Mouse (Mus musculus): ENCODE results near the gene Tsc22d2. TPM values are rescaled to one million over a fixed set of nuclear protein-coding genes. Genes with fewer than 3 reads are reported as not detected.

The Tsc22d2 gene
- polyA plus RNA-seq, 1 experiment, result 16.7 TPM

DNA sequence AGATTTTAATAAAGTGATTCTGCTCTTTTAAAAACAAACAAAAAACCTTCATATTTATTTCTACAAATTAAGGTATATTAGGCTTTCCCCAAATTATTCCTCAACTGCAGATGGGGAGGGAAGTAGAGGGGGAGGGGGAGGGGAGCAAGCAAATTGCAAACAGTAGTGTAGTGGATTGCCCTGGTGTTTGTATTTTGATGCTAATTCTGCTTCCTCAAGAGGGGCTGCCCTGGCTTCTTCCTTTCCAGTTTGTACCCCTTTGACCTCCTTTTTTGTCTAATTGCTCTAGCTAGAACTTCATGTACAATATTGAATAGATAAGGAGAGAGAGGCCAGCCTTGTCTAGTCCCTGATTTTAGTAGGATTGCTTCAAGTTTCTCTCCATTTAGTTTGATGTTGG lies 90.2 kb downstream of the Tsc22d2 start:
- Histone ChIP-seq H3K4me1 (ENCODE audit: control insufficient read depth, insufficient read depth, low read length) (no peaks in the 10 kb centered on the region), H3K27ac (ENCODE audit: control insufficient read depth, insufficient read depth, low read depth, low read length) (no peak overlapping the region), H3K27me3 (ENCODE audit: control insufficient read depth, insufficient read depth, low read length) (no peaks in the 10 kb centered on the region), H3K4me3 (ENCODE audit: control insufficient read depth, low read depth, low read length) (no peak overlapping the region), H3K36me3 (ENCODE audit: control insufficient read depth, insufficient read depth, low read length) (no peaks in the 10 kb centered on the region)
- TF ChIP-seq CTCF (IDR thresholded peaks at IDR 0.05; ENCODE audit: control insufficient read depth, insufficient read depth, insufficient replicate concordance, low read depth, low read length) (no peak), POLR2A (IDR thresholded peaks at IDR 0.05; ENCODE audit: control insufficient read depth, low read depth, low read length) (no peak)

- Histone ChIP-seq H3K36me3 (ENCODE audit: control insufficient read depth, insufficient read depth, low read length) (no peaks in the 10 kb centered on the region), H3K27me3 (ENCODE audit: control insufficient read depth, insufficient read depth, low read length) (no peaks in the 10 kb centered on the region), H3K4me1 (ENCODE audit: control insufficient read depth, insufficient read depth, low read length) (no peaks in the 10 kb centered on the region), H3K4me3 (ENCODE audit: control insufficient read depth, low read depth, low read length) (no peak overlapping the region), H3K27ac (ENCODE audit: control insufficient read depth, insufficient read depth, low read depth, low read length) (peak overlapping the region; percentile 58; the same call in 1 of the 2 replicates)
- no peak for TF ChIP-seq POLR2A (IDR thresholded peaks at IDR 0.05; ENCODE audit: control insufficient read depth, low read depth, low read length)
- no peak for TF ChIP-seq CTCF (IDR thresholded peaks at IDR 0.05; ENCODE audit: control insufficient read depth, insufficient read depth, insufficient replicate concordance, low read depth, low read length)
Measured at GRCm38 (mm10) chr3:58508020-58508750, 93.7 kb downstream of the Tsc22d2 start.

GRCm38 (mm10) chr3:58511581-58511980 lies 97.1 kb downstream of the Tsc22d2 start:
- Histone ChIP-seq H3K4me1 (ENCODE audit: control insufficient read depth, insufficient read depth, low read length) (no peaks in the 10 kb centered on the region), H3K4me3 (ENCODE audit: control insufficient read depth, low read depth, low read length) (no peak overlapping the region), H3K27me3 (ENCODE audit: control insufficient read depth, insufficient read depth, low read length) (no peaks in the 10 kb centered on the region), H3K36me3 (ENCODE audit: control insufficient read depth, insufficient read depth, low read length) (no peaks in the 10 kb centered on the region), H3K27ac (ENCODE audit: control insufficient read depth, insufficient read depth, low read depth, low read length) (no peak overlapping the region)
- TF ChIP-seq CTCF (IDR thresholded peaks at IDR 0.05; ENCODE audit: control insufficient read depth, insufficient read depth, insufficient replicate concordance, low read depth, low read length) (peak; percentile 18; the same call in 1 of the 2 replicates), POLR2A (IDR thresholded peaks at IDR 0.05; ENCODE audit: control insufficient read depth, low read depth, low read length) (no peak)

GRCm38 (mm10) chr3:58512740-58513139 lies 98.2 kb downstream of the Tsc22d2 start:
- H3K27ac ChIP-seq (ENCODE audit: control insufficient read depth, insufficient read depth, low read depth, low read length), result no peak overlapping the region
- TF ChIP-seq CTCF (IDR thresholded peaks at IDR 0.05; ENCODE audit: control insufficient read depth, insufficient read depth, insufficient replicate concordance, low read depth, low read length) (no peak), POLR2A (IDR thresholded peaks at IDR 0.05; ENCODE audit: control insufficient read depth, low read depth, low read length) (no peak)
- no peak overlapping the region for H3K4me3 ChIP-seq (ENCODE audit: control insufficient read depth, low read depth, low read length)
- H3K27me3 ChIP-seq (ENCODE audit: control insufficient read depth, insufficient read depth, low read length), result no peaks in the 10 kb centered on the region
- H3K4me1 ChIP-seq (ENCODE audit: control insufficient read depth, insufficient read depth, low read length), result no peaks in the 10 kb centered on the region
- no peaks in the 10 kb centered on the region for H3K36me3 ChIP-seq (ENCODE audit: control insufficient read depth, insufficient read depth, low read length)

GRCm38 (mm10) chr3:58513483-58513882 lies 99.0 kb downstream of the Tsc22d2 start:
- Histone ChIP-seq H3K4me1 (ENCODE audit: control insufficient read depth, insufficient read depth, low read length) (no peaks in the 10 kb centered on the region), H3K27ac (ENCODE audit: control insufficient read depth, insufficient read depth, low read depth, low read length) (no peak overlapping the region), H3K27me3 (ENCODE audit: control insufficient read depth, insufficient read depth, low read length) (no peaks in the 10 kb centered on the region), H3K4me3 (ENCODE audit: control insufficient read depth, low read depth, low read length) (no peak overlapping the region), H3K36me3 (ENCODE audit: control insufficient read depth, insufficient read depth, low read length) (no peaks in the 10 kb centered on the region)
- TF ChIP-seq CTCF (IDR thresholded peaks at IDR 0.05; ENCODE audit: control insufficient read depth, insufficient read depth, insufficient replicate concordance, low read depth, low read length) (no peak), POLR2A (IDR thresholded peaks at IDR 0.05; ENCODE audit: control insufficient read depth, low read depth, low read length) (no peak)

DNA sequence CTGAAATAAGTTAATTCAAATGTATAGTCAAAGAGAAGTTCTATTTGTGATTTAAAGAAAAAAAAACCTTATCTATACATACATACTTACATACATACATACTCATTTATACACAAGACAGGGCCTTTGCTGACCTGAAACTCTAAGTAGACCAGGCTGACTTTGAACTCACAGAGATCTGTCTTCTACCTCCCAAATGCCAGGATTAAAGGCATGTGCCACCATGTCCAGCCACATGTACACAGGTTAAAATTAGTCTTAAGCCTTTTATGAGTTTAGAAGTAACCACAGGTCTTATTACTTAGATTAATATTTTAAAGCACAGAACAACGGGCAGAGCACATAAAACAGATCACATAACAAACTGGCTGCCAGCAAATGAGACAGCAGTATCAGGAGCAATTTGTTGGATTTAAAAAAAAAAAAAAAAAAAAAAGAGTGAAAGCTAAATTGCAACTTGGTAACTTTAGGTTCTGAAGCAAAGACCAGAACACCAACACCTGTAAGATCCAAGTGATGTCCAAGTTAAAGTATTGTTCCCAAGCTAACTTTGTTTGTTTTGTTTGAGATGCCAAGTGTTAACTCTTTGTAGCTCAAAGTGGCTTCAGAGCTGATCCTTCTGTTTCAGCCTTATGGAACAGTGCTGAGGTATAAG lies 101.6 kb downstream of the Tsc22d2 start:
- Histone ChIP-seq H3K4me1 (ENCODE audit: control insufficient read depth, insufficient read depth, low read length) (no peaks in the 10 kb centered on the region; the same call in 1 of the 2 replicates), H3K27me3 (ENCODE audit: control insufficient read depth, insufficient read depth, low read length) (no peaks in the 10 kb centered on the region), H3K36me3 (ENCODE audit: control insufficient read depth, insufficient read depth, low read length) (no peaks in the 10 kb centered on the region), H3K4me3 (ENCODE audit: control insufficient read depth, low read depth, low read length) (no peak overlapping the region), H3K27ac (ENCODE audit: control insufficient read depth, insufficient read depth, low read depth, low read length) (no peak overlapping the region)
- TF ChIP-seq POLR2A (IDR thresholded peaks at IDR 0.05; ENCODE audit: control insufficient read depth, low read depth, low read length) (no peak), CTCF (IDR thresholded peaks at IDR 0.05; ENCODE audit: control insufficient read depth, insufficient read depth, insufficient replicate concordance, low read depth, low read length) (no peak)

Other genes starting within 250 kb of the Tsc22d2 start
- 3.8 and 4.7 TPM in 2 replicates for gene Eif2a, start 111.1 kb downstream of the Tsc22d2 start, polyA plus RNA-seq (2012; rRNA removed)
- 28.0 and 30.4 TPM in 2 replicates for gene Serp1, start 111.2 kb downstream of the Tsc22d2 start, polyA plus RNA-seq (2012; rRNA removed)
- gene Selenot, start 161.9 kb downstream of the Tsc22d2 start, polyA plus RNA-seq (2012; rRNA removed), result 28.2 and 36.5 TPM in 2 replicates
- 42.8 and 45.1 TPM in 2 replicates for gene Erich6, start 222.5 kb downstream of the Tsc22d2 start, polyA plus RNA-seq (2012; rRNA removed)

Data from testis, adult 2 months (tissue).